Mouse (Mus musculus): Measurements from ENCODE around the gene Pde4b. TPM values are rescaled to one million over a fixed set of nuclear protein-coding genes. Genes with fewer than 3 reads are reported as not detected.

The Pde4b gene
- polyA plus RNA-seq, 1 experiment from 2014 or later, result 44.6 TPM

DNA sequence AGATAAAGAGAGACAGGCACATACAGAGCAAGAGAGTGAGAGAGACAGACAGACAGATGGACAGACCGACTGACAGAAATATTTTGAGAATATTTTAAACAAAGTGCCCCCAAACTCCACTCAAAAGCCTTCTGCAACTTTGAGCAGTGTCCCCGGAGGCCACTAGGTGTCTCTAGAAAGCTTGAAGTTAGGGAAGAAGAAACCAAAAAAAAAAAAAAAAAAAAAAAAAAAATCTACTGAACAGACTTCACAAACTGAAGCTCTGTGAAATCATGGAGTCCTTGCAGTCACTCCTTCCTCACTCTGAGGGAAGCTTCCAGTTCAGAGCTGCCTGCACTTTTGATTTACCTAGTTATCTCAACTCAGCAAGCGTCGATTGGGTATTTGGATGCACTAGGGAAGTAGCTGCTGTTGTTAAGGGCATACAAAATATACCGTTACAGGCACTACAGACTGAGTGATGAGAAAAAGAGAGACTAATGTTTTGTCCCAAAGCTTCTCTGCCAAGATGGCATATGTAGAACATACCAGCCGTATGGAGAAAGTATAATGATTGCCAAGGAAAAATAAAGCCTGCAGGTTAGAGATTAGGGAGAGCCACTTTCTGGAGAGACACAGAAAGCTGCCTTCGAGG lies 141.7 kb downstream of the Pde4b start:
- H3K4me3 ChIP-seq (replicated peaks; ENCODE audit: low read length), result no peak overlapping the region
- no peak for ATAC-seq (ENCODE audit: low FRiP score)
- no peaks in the 10 kb centered on the region for H3K27me3 ChIP-seq (ENCODE audit: control insufficient read depth, insufficient read depth, low read length)
- no peaks in the 10 kb centered on the region for H3K36me3 ChIP-seq (replicated peaks; ENCODE audit: control insufficient read depth, insufficient read depth)
- 53% methylated on average over 7 of the region's 7 CpGs for whole genome bisulfite sequencing
- H3K9ac ChIP-seq, result no peak overlapping the region
- DNase-seq (ENCODE audit: low spot score), result peak; percentile 75
- H3K9me3 ChIP-seq (ENCODE audit: control insufficient read depth, low read length), result no peaks in the 10 kb centered on the region
- H3K27ac ChIP-seq, result no peak overlapping the region
- H3K4me2 ChIP-seq (replicated peaks), result no peak overlapping the region
- no peaks in the 10 kb centered on the region for H3K4me1 ChIP-seq (replicated peaks; ENCODE audit: control insufficient read depth, insufficient read depth, low read length)

DNA sequence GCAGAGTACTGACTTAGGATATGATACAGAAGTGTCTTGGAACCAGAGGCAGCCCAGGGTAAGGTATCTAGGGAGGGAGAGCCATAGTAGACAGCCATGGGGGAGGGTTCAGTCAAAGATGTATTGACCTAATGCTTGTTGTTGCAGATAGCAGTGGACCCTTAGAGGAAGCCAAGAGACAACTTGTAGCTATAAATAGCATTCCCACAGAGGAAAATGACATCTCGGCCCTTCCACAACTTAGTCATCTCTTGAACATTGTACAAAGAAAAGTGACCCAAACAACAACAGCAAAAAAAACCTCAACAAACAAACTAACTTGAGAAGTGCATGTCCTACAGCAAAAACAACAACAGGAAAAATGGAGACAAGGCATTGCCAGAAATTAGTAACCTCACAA lies 143.6 kb downstream of the Pde4b start:
- no peaks in the 10 kb centered on the region for H3K9me3 ChIP-seq (ENCODE audit: control insufficient read depth, low read length)
- no peak for ATAC-seq (ENCODE audit: low FRiP score)
- no peak overlapping the region for H3K4me3 ChIP-seq (replicated peaks; ENCODE audit: low read length)
- no peaks in the 10 kb centered on the region for H3K4me1 ChIP-seq (replicated peaks; ENCODE audit: control insufficient read depth, insufficient read depth, low read length)
- no peak overlapping the region for H3K27ac ChIP-seq
- H3K36me3 ChIP-seq (replicated peaks; ENCODE audit: control insufficient read depth, insufficient read depth), result no peaks in the 10 kb centered on the region
- WGBS, result 96% methylated on average over 1 of the region's 1 CpGs
- H3K9ac ChIP-seq, result no peak overlapping the region
- H3K4me2 ChIP-seq (replicated peaks), result no peak overlapping the region
- no peak for DNase-seq (ENCODE audit: low spot score)
- no peaks in the 10 kb centered on the region for H3K27me3 ChIP-seq (ENCODE audit: control insufficient read depth, insufficient read depth, low read length)

DNA sequence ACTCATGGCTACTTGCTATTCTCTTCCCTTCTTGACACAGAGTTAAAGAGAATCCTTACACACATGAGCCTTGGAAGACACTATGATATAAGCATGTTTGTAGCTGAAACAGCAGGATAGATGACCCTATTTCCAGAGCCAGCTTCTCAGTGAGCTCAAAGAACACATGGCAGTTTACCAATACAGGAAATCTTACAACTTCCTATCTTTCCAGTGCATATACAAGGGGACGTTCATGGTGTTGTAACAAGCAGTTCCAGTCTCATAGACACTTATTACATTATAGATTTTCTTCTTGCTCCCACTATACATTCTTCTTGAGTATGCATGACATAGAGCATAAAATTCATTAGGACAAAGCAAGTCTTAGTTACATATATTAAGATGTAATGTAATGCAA lies 146.3 kb downstream of the Pde4b start:
- Histone ChIP-seq H3K27ac (no peak overlapping the region), H3K4me3 (replicated peaks; ENCODE audit: low read length) (no peak overlapping the region), H3K9me3 (ENCODE audit: control insufficient read depth, low read length) (no peaks in the 10 kb centered on the region), H3K4me2 (replicated peaks) (no peak overlapping the region), H3K27me3 (ENCODE audit: control insufficient read depth, insufficient read depth, low read length) (no peaks in the 10 kb centered on the region), H3K9ac (no peak overlapping the region), H3K36me3 (replicated peaks; ENCODE audit: control insufficient read depth, insufficient read depth) (no peaks in the 10 kb centered on the region), H3K4me1 (replicated peaks; ENCODE audit: control insufficient read depth, insufficient read depth, low read length) (no peaks in the 10 kb centered on the region)
- WGBS, result 86% methylated on average over 1 of the region's 1 CpGs
- ATAC-seq (ENCODE audit: low FRiP score), result no peak
- DNase-seq (ENCODE audit: low spot score), result no peak

DNA sequence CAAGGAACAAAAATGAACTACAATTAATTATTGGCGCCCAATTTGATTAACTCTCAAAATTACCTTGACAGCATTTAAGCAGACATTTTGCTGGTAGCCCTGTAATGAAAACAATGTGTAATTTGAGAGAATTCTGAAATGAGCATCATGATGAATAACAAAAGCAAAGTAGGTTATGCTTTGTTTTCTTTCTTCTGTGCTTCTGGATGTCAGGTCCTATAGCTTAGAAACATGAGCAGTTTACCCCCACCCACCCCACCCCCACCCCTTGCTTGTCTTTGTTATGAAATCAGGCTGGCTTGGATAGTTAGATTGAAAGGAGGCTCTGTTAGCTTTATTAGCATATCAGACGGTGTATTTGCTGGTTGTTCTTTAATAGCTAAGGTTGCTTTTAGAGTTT lies 147.8 kb downstream of the Pde4b start:
- H3K4me2 ChIP-seq (replicated peaks), result no peak overlapping the region
- WGBS, result 35% methylated on average over 2 of the region's 2 CpGs

DNA sequence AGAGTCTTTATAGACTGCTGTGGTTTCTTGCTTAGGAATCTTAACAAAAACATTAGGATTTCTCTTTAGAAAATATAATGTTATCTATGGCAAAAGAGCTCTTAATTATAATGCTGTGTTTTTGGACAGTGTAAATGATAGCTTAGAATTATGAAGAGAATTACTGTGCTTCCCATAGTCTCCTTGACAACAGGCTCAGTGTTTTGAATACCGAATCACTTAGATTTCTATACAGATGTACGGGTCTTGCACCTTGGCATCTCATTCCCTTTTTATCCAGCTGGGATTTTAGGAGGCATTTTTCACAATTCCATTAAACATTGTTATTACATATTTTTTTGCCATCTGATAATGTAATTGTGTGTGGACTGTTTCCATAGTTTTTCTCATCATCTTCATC lies 151.8 kb downstream of the Pde4b start:
- no peaks in the 10 kb centered on the region for H3K27me3 ChIP-seq (ENCODE audit: control insufficient read depth, insufficient read depth, low read length)
- no peak overlapping the region for H3K4me2 ChIP-seq (replicated peaks)
- H3K4me1 ChIP-seq (replicated peaks; ENCODE audit: control insufficient read depth, insufficient read depth, low read length), result peaks cover 15% of the 10 kb centered on the region
- WGBS, result 58% methylated on average over 2 of the region's 2 CpGs
- no peak overlapping the region for H3K4me3 ChIP-seq (replicated peaks; ENCODE audit: low read length)
- peak overlapping the region; percentile 41 for H3K27ac ChIP-seq
- DNase-seq (ENCODE audit: low spot score) (peak; percentile 32), ATAC-seq (ENCODE audit: low FRiP score) (no peak)
- no peaks in the 10 kb centered on the region for H3K9me3 ChIP-seq (ENCODE audit: control insufficient read depth, low read length)
- H3K36me3 ChIP-seq (replicated peaks; ENCODE audit: control insufficient read depth, insufficient read depth), result no peaks in the 10 kb centered on the region
- H3K9ac ChIP-seq, result no peak overlapping the region

More for the DNA sequence above, 147.8 kb downstream of the Pde4b start:
- Histone ChIP-seq H3K27ac (no peak overlapping the region), H3K4me1 (replicated peaks; ENCODE audit: control insufficient read depth, insufficient read depth, low read length) (peaks cover 8% of the 10 kb centered on the region), H3K27me3 (ENCODE audit: control insufficient read depth, insufficient read depth, low read length) (no peaks in the 10 kb centered on the region), H3K9me3 (ENCODE audit: control insufficient read depth, low read length) (no peaks in the 10 kb centered on the region), H3K36me3 (replicated peaks; ENCODE audit: control insufficient read depth, insufficient read depth) (no peaks in the 10 kb centered on the region), H3K4me3 (replicated peaks; ENCODE audit: low read length) (no peak overlapping the region), H3K9ac (no peak overlapping the region)
- DNase-seq (ENCODE audit: low spot score), result no peak
- ATAC-seq (ENCODE audit: low FRiP score), result no peak

DNA sequence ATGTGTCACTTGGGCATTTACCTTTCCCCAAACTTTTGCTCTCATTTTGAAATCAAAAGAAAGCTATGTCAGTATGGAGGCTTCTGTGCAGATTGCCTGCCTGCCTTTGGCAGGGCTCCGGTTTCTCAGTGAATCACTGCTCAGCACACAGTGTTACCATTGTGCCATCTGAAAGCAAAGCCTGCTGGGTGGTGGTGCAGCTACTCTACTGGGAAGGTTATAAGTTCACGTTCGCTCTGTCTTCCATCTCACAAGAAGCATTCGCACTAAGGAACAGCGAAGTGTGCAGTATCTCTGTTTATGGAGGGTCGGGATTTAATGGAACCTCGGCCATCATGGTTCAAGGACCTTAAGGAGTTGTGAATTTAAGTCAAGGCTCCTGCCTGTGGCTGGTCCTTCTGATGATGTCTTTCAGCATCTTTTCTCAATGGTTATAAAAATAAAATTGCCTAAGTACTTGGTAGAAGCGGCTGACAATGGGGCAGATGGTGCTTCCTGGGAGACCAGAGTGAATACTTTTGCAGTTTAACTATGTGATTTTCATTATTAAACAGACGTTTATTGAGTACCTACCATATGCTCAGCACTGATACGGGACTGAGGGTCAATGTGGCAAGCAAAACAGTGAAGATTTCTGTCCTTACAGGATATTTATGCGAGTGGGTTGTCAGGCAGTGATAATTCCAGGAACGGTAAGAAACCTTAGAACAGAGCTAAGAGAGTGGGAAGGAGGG lies 152.5 kb downstream of the Pde4b start:
- 0 out of 2 replicates have a peak, but pooled peaks have one; percentile 51 for ATAC-seq (ENCODE audit: low FRiP score)
- DNase-seq (ENCODE audit: low spot score), result peak; percentile 31
- Histone ChIP-seq H3K9me3 (ENCODE audit: control insufficient read depth, low read length) (no peaks in the 10 kb centered on the region), H3K27me3 (ENCODE audit: control insufficient read depth, insufficient read depth, low read length) (no peaks in the 10 kb centered on the region), H3K4me2 (replicated peaks) (no peak overlapping the region), H3K4me3 (replicated peaks; ENCODE audit: low read length) (no peak overlapping the region), H3K36me3 (replicated peaks; ENCODE audit: control insufficient read depth, insufficient read depth) (no peaks in the 10 kb centered on the region), H3K4me1 (replicated peaks; ENCODE audit: control insufficient read depth, insufficient read depth, low read length) (peaks cover 15% of the 10 kb centered on the region), H3K27ac (peak overlapping the region; percentile 66), H3K9ac (no peak overlapping the region)
- 43% methylated on average over 12 of the region's 12 CpGs for WGBS

DNA sequence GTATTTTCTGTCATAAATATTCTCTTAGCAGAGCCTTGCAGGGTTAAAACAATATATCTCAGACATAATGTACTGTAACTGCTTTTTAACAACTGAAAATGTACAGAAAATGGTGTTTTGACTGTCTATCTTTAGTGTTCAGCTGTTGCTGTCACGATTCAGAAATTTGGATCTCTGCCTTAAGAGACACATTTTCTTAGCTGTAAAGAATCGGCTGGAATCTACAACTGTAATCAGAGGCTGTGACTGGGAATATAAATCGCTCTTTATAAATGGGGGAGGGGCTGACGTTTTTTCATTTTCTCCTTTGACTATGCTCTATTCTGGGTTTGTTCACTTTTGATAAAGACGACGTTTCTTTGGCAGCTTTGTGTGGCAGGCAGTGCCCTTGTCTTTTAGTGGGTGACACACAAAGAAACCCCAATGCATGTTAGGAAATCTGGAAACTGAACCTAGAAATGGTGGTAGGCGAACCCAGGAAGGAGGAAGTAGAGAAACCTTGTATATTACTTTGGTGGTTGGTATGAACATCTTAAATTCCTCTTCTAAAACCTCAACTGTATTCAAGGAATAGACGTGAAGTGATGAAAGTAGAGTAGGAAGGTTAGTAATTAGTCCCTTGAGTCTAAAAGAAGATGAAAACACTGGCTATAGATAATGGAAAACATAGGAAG lies 153.5 kb downstream of the Pde4b start:
- no peak overlapping the region for H3K9ac ChIP-seq
- peaks cover 15% of the 10 kb centered on the region for H3K4me1 ChIP-seq (replicated peaks; ENCODE audit: control insufficient read depth, insufficient read depth, low read length)
- no peak for ATAC-seq (ENCODE audit: low FRiP score)
- no peak for DNase-seq (ENCODE audit: low spot score)
- no peaks in the 10 kb centered on the region for H3K27me3 ChIP-seq (ENCODE audit: control insufficient read depth, insufficient read depth, low read length)
- H3K4me2 ChIP-seq (replicated peaks), result no peak overlapping the region
- no peak overlapping the region for H3K4me3 ChIP-seq (replicated peaks; ENCODE audit: low read length)
- H3K9me3 ChIP-seq (ENCODE audit: control insufficient read depth, low read length), result no peaks in the 10 kb centered on the region
- H3K36me3 ChIP-seq (replicated peaks; ENCODE audit: control insufficient read depth, insufficient read depth), result no peaks in the 10 kb centered on the region
- no peak overlapping the region for H3K27ac ChIP-seq
- WGBS, result 66% methylated on average over 8 of the region's 8 CpGs

DNA sequence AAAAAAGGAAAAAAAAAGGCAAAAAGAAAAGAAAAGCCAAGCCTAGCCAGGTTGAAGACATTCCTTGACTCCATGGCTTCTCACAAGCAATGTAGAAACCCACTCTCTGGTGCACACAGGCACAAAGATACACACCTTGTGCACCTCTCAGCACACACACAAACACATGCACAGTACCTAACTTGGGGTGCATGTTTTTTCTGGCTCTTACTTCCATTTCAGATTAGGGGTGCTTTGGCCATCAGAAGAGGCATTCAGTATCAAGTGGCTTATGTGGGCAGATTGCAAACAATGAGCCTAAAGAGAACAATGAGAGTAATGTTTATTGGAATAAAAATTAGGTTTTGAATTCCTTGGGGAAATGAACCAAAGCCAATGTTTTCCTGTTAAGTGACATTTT lies 166.7 kb downstream of the Pde4b start:
- DNase-seq (ENCODE audit: low spot score), result no peak

DNA sequence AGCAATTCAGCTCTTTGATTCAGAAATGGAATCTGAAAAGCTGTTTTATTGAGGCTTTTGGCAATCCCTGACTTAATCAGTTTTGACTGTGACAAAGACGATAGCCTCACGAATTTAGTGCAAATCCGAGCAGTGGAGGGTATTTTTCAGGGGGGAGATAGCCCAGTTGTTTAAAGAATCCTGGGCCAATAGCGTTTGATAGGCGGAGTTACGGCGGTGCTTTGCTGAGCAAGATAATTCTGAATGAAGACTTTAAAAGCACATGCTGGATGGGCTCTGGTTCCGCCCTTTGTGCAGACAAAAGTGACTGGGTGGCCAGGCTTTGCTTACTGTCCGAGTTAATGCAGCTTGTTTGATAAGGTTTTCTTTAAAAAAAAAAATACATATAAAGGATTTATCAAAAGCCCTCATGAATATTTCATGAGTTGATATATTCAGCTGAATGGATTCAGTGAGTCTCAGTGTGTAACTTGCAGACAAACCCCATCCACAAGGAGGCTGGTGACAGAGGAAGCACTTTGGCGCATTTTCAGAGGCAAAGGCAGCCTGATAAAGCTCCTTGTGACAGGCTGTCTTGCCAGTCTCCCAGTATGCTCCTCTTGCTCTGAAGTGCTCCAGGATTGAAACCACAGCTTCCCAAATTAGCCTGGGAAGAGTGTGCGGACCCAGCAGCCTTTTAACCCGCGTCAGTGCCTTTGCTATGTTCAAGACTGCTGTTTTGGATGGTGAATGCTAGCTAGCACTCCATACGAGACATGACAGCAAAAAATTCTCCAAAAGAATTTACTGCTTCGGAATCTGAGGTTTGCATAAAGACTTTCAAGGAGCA lies 167.3 kb downstream of the Pde4b start:
- peak overlapping the region; percentile 81 for H3K27ac ChIP-seq
- H3K36me3 ChIP-seq (replicated peaks; ENCODE audit: control insufficient read depth, insufficient read depth), result no peaks in the 10 kb centered on the region
- H3K4me3 ChIP-seq (replicated peaks; ENCODE audit: low read length), result peak overlapping the region; percentile 37
- 2% methylated on average over 15 of the region's 15 CpGs for WGBS
- peak overlapping the region; percentile 33 for H3K9ac ChIP-seq
- H3K4me1 ChIP-seq (replicated peaks; ENCODE audit: control insufficient read depth, insufficient read depth, low read length), result peaks cover 25% of the 10 kb centered on the region; the same call in 1 of the 2 replicates
- no peaks in the 10 kb centered on the region for H3K27me3 ChIP-seq (ENCODE audit: control insufficient read depth, insufficient read depth, low read length)
- DNase-seq (ENCODE audit: low spot score), result peak; percentile 71
- H3K9me3 ChIP-seq (ENCODE audit: control insufficient read depth, low read length), result no peaks in the 10 kb centered on the region
- peak; percentile 86 for ATAC-seq (ENCODE audit: low FRiP score)
- peak overlapping the region; percentile 64 for H3K4me2 ChIP-seq (replicated peaks)

More for the DNA sequence above, 166.7 kb downstream of the Pde4b start:
- peaks cover 25% of the 10 kb centered on the region; the same call in 1 of the 2 replicates for H3K4me1 ChIP-seq (replicated peaks; ENCODE audit: control insufficient read depth, insufficient read depth, low read length)
- H3K9me3 ChIP-seq (ENCODE audit: control insufficient read depth, low read length), result no peaks in the 10 kb centered on the region
- H3K27ac ChIP-seq, result peak overlapping the region; percentile 81
- H3K27me3 ChIP-seq (ENCODE audit: control insufficient read depth, insufficient read depth, low read length), result no peaks in the 10 kb centered on the region
- H3K4me3 ChIP-seq (replicated peaks; ENCODE audit: low read length), result peak overlapping the region; percentile 37
- peak overlapping the region; percentile 33; the same call in 1 of the 2 replicates for H3K9ac ChIP-seq
- no peak for ATAC-seq (ENCODE audit: low FRiP score)
- H3K36me3 ChIP-seq (replicated peaks; ENCODE audit: control insufficient read depth, insufficient read depth), result no peaks in the 10 kb centered on the region
- H3K4me2 ChIP-seq (replicated peaks), result peak overlapping the region; percentile 64
